Mouse (Mus musculus): Measurements from ENCODE around the gene P2ry6.

Gene P2ry6

GRCm38 (mm10) chr7:100974135-100974903 is at the start of gene P2ry6:
Gene P2ry6 (minus strand): TSS chr7:100974649.
- DNase-seq (ENCODE audit: low read depth, low spot score): peak; percentile 36

DNA sequence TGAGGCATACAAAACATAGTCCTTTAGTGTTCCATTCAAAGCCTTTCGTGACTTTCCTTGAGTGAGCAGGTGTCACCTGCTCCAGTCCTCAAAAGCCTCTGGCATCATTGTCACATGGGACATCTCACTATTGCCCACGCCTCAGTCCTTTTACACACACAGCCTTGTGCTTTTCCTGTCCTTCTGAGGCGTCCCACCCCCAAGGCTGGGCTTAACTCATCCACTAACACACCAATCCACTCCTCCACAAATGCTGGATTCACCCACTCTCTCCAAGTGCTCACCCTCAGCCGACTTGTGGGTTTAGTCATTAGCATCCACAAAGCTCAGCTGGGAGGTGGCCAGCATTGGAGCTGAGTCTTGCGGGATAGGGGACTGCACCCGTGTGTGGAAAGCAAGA is 43.0 kb upstream of the P2ry6 start:
- DNase-seq (ENCODE audit: low read depth, low spot score): no peak

- no peak for DNase-seq (ENCODE audit: low read depth, low spot score)
Measured at GRCm38 (mm10) chr7:101017021-101017461, 42.6 kb upstream of the P2ry6 start.

GRCm38 (mm10) chr7:101014985-101015384 is 40.5 kb upstream of the P2ry6 start:
- DNase-seq (ENCODE audit: low read depth, low spot score): no peak

GRCm38 (mm10) chr7:101014041-101014440 is 39.6 kb upstream of the P2ry6 start:
- no peak for DNase-seq (ENCODE audit: low read depth, low spot score)

DNA sequence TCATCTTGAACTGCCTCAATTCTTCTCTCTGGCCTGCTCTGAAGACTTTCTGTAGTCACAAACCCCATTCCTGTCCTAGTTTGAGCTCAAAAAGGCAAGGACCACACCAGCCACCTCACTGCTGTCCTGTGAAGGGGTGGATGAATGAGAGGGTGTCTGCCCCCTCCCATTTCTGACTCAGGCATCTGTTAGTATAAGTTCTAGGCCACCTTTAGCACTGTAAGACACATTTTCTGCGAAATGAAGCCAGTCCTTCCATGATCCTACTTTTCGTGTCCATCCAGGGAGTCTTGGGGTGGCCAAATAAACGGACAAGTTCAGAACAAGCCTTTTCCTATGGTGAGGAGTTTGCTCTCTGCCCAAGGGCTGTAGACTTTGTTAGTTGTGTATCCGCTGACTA is 38.1 kb upstream of the P2ry6 start, which contains the start of gene P2ry2:
P2ry2 (minus strand) TSS at position 326 of the 400 bp plus-strand sequence.
- no peak for DNase-seq (ENCODE audit: low read depth, low spot score)

GRCm38 (mm10) chr7:101011681-101012367 is 37.4 kb upstream of the P2ry6 start:
- DNase-seq (ENCODE audit: low read depth, low spot score): peak; percentile 85

- no peak for DNase-seq (ENCODE audit: low read depth, low spot score)
Measured at GRCm38 (mm10) chr7:101010741-101011140, 36.3 kb upstream of the P2ry6 start.

DNA sequence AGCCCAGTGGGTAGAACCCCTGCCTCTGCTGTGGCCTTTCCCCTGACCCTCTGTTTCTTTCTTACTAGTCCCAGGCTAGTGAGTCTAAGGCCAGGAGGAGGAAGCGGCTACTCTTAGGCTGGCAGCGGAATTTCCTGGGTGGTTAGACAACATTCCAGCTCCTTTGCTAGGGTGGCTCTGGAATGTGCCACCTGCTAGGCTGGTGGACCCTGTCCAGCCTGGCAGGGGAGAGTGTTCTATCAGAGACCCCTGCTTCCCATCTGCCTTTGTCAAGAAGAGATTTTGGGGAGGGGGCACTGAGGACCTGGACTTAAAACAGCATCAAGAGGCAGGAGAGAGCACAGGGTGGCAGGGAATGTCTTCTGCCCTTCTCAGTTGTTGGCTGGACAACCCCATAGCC is 31.8 kb upstream of the P2ry6 start:
- DNase-seq (ENCODE audit: low read depth, low spot score): no peak

DNA sequence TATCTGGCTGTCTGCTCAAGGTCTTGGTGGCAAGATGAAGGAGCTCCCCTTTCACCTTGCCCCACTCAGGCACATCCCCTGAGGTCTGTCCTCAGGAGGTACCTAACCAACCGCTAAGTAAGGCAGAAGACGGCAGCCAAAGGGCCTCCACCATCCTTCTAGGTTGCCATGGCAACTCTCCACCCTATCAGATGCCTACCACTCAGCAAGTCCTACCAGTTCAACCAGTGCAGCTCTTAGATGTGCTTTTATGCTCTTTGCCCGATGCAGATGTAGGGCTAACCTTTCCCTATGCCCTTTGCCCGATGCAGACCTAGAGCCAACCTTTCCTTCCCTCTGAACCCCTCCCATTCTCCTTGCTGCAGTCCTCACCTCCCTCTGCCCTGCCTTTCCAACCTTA is 30.7 kb upstream of the P2ry6 start:
- peak; percentile 20 for DNase-seq (ENCODE audit: low read depth, low spot score)

- DNase-seq (ENCODE audit: low read depth, low spot score): no peak
Measured at GRCm38 (mm10) chr7:101003442-101004326, 29.2 kb upstream of the P2ry6 start.

GRCm38 (mm10) chr7:101002274-101002673 is 27.8 kb upstream of the P2ry6 start:
- no peak for DNase-seq (ENCODE audit: low read depth, low spot score)

DNA sequence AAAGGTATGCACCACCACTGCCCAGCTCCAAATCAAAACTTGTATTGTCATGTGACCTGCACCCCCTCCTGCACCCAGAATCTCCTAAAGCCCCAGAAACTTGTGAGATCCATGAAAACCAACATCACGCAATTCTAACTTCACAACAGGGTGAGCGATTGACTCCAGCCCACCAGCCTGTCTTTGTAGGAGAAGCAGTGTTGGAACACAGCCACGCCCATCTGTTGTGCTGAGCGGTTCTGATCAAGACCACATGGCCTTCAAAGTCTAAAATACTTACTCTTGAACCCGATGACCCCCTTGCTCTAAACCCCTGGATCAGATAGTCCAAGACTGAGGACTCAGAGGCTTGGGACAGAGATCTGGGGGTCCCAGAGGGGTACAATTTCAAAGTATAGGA is 25.2 kb upstream of the P2ry6 start:
- no peak for DNase-seq (ENCODE audit: low read depth, low spot score)

DNA sequence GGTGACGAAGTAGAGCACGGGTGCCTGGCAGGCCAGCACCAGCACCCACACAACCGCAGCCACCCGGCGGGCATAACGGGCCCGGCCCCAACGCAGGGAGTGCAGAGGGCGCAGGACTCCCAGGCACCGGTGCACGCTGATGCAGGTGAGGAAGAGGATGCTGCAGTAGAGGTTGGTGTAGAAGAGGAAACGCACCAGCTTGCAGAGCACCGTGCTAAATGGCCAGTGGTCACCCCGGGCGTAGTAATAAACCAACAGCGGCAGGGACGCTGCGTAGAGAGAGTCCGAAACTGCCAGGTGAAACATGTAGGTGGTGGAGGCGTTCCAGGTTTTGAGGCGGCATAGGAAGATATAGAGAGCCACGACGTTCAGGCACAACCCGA is 24.1 kb upstream of the P2ry6 start:
- DNase-seq (ENCODE audit: low read depth, low spot score): peak; percentile 28

- peak; percentile 34 for DNase-seq (ENCODE audit: low read depth, low spot score)
Measured at GRCm38 (mm10) chr7:100997951-100998577, 23.6 kb upstream of the P2ry6 start.

DNA sequence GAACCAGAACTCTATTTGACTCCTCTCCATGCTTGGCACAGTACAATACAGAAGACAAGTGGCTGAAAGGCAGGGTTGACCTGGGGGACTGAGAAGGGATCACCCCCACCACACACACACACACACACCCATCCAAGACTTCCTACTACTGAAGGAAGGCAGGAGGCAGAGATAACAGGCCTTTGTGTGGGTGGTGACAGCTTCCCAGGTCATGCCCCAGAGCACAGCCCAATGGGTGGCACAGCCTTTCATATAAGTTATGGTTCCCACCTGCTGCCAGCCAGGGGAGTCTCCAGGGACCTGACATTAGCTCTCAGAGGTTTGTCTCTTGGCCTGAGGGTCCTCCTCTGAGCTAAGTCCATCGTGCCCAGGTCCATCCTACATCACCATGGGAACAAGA is 22.8 kb upstream of the P2ry6 start:
- DNase-seq (ENCODE audit: low read depth, low spot score): no peak

DNA sequence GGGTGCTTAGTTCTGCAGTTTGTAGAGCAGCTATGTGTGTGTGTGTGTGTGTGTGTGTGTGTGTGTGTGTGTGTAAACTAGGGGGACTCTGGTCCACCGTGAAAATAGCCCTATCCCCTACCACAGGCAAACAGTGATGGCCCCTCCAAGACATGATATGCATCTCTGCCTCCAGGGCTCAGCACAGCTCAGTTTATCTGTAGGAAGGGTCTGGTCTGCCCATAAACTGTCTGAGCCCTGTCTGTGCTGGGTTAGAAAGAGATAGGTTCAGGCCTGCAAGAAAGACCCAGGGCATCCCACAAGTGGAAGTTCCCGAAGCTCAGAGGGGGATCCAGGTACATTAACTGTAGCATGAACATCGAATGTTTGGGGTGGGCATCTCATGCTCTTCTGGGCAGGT is 21.5 kb upstream of the P2ry6 start:
- DNase-seq (ENCODE audit: low read depth, low spot score): no peak

GRCm38 (mm10) chr7:100995260-100995864 is 20.9 kb upstream of the P2ry6 start:
- no peak for DNase-seq (ENCODE audit: low read depth, low spot score)

GRCm38 (mm10) chr7:100993166-100993565 is 18.7 kb upstream of the P2ry6 start:
- DNase-seq (ENCODE audit: low read depth, low spot score): no peak

GRCm38 (mm10) chr7:100991972-100992371 is 17.5 kb upstream of the P2ry6 start:
- no peak for DNase-seq (ENCODE audit: low read depth, low spot score)

- no peak for DNase-seq (ENCODE audit: low read depth, low spot score)
Measured at GRCm38 (mm10) chr7:100990636-100991311, 16.3 kb upstream of the P2ry6 start.

All from ZHBTc4 (cell line).